Mouse (Mus musculus): ENCODE results near the gene Lpcat2.

DNA sequence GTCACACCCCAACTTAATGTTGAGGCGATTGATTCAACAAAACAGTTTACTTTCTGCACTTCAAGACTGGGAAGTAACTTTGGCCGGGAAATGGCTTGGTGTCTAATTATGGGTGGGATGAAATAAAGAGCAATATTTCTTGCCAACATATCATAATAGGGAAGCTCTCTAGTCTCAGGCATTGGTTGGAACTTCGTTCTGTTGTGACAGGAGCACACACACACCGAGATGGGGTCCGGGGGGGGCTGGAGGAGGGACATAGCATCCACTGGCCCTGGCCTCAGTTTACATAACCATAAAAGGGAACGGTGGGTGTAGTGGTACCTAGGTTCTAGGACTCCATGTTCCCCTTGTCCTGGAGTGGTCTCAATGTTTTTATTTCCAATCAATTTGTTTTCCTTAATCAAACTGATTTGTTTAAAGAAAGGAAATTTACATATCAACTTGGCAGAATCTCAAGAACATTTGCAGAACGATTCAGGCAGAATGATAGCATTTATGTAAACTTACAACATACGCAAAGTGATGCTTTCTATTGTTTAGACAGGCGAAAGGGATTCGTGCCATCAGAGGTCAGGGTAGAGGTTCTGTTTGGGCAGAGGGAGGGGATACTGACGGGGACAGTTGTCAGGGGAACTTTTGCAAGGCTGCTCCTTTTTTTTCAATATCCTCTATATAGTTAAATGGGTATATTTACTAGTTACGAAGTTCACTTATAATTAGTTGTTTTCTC lies 95.7 kb downstream of the Lpcat2 start:
- no peak for TF ChIP-seq CTCF (conservative IDR thresholded peaks at IDR 0.05; ENCODE audit: insufficient read depth, insufficient read length, low read depth, low read length)
- TF ChIP-seq POLR2A (IDR thresholded peaks at IDR 0.05; ENCODE audit: low read depth, low read length) = no peak

Measured in kidney, adult 2 months (tissue).